Mouse (Mus musculus) E14TG2a.4 (cell line): ENCODE measurements around the gene Rbl1.

ENCODE experiments used
- H3K27me3 ChIP-seq: 2 replicates; pipeline ENCODE4 v1.6.1; 2014; ENCODE audit warnings: low read length, control low read depth; ENCODE audit not compliant: insufficient read depth
- H3K36me3 ChIP-seq: 2 replicates; pipeline ENCODE4 v1.6.1; 2014; ENCODE audit warnings: low read length, control low read depth; ENCODE audit not compliant: insufficient read depth
- H3K4me1 ChIP-seq: replicated peaks from 2 replicates; pipeline ENCODE4 v1.6.1; 2014; ENCODE audit warnings: low read depth, low read length, control low read depth
- H3K4me3 ChIP-seq: replicated peaks from 2 replicates; pipeline ENCODE4 v1.5.1; 2014; ENCODE audit warnings: mild to moderate bottlenecking, low read length
- H3K9me3 ChIP-seq: 2 replicates; pipeline ENCODE4 v1.6.1; 2014; ENCODE audit warnings: low read length, control low read depth
- CTCF ChIP-seq: conservative IDR thresholded peaks from 2 replicates; pipeline ENCODE4 v1.5.1; 2014; ENCODE audit warnings: low read length
- NANOG ChIP-seq: IDR thresholded peaks from 2 replicates; pipeline ENCODE4 v1.6.1; 2014; ENCODE audit warnings: borderline replicate concordance, low read length, mixed read lengths
- POU5F1 ChIP-seq: IDR thresholded peaks from 2 replicates; pipeline ENCODE4 v1.6.1; 2014; ENCODE audit warnings: low read length, borderline replicate concordance

Rbl1 gene

GRCm38 (mm10) chr2:157164101-157164500 is 40.2 kb downstream of the Rbl1 start:
- no peaks in the 10 kb centered on the region for H3K4me1 ChIP-seq
- H3K36me3 ChIP-seq, result peaks cover 46% of the 10 kb centered on the region
- TF ChIP-seq CTCF (no peak), NANOG (no peak), POU5F1 (no peak)
- no peaks in the 10 kb centered on the region for H3K9me3 ChIP-seq
- no peaks in the 10 kb centered on the region for H3K27me3 ChIP-seq
- H3K4me3 ChIP-seq, result no peak overlapping the region

GRCm38 (mm10) chr2:157156079-157156478 is 48.3 kb downstream of the Rbl1 start:
- Histone ChIP-seq H3K4me3 (no peak overlapping the region), H3K4me1 (no peaks in the 10 kb centered on the region), H3K9me3 (no peaks in the 10 kb centered on the region), H3K36me3 (peaks cover 38% of the 10 kb centered on the region), H3K27me3 (no peaks in the 10 kb centered on the region)
- no peak for TF ChIP-seq POU5F1
- no peak for TF ChIP-seq CTCF
- no peak for TF ChIP-seq NANOG

GRCm38 (mm10) chr2:157153235-157153634 is 51.1 kb downstream of the Rbl1 start:
- H3K4me1 ChIP-seq, result peaks cover 7% of the 10 kb centered on the region
- no peak for TF ChIP-seq POU5F1
- TF ChIP-seq NANOG, result no peak
- no peak for TF ChIP-seq CTCF
- no peaks in the 10 kb centered on the region for H3K9me3 ChIP-seq
- H3K4me3 ChIP-seq, result no peak overlapping the region
- peaks cover 43% of the 10 kb centered on the region for H3K36me3 ChIP-seq
- H3K27me3 ChIP-seq, result no peaks in the 10 kb centered on the region

DNA sequence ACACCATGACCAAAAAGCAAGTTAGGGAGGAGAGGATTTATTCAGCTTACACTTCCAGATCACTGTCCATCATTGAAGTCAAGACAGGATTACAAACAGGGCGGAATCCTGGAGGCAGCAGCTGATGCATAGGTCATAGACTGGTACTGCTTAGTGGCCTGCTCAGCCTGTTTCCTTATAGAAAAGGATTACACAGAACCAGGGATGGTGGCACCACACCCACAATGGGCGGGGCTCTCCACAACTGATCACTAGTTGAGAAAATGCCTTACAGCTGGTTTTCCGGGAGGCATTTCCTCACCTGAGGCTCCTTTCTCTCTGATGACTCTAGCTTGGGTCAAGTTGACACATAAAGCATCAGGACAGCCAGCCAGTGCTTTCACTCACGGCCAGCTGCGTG is 55.9 kb downstream of the Rbl1 start:
- H3K4me3 ChIP-seq, result no peak overlapping the region
- H3K9me3 ChIP-seq, result no peaks in the 10 kb centered on the region
- TF ChIP-seq CTCF (no peak), POU5F1 (no peak), NANOG (no peak)
- H3K4me1 ChIP-seq, result peaks cover 27% of the 10 kb centered on the region
- H3K36me3 ChIP-seq, result peaks cover 45% of the 10 kb centered on the region
- H3K27me3 ChIP-seq, result no peaks in the 10 kb centered on the region

- Histone ChIP-seq H3K9me3 (no peaks in the 10 kb centered on the region), H3K4me1 (peaks cover 27% of the 10 kb centered on the region), H3K36me3 (peaks cover 45% of the 10 kb centered on the region), H3K4me3 (no peak overlapping the region), H3K27me3 (no peaks in the 10 kb centered on the region)
- TF ChIP-seq POU5F1 (no peak), NANOG (no peak), CTCF (no peak)
These were observed 56.8 kb downstream of the Rbl1 start for GRCm38 (mm10) chr2:157147397-157148020.

DNA sequence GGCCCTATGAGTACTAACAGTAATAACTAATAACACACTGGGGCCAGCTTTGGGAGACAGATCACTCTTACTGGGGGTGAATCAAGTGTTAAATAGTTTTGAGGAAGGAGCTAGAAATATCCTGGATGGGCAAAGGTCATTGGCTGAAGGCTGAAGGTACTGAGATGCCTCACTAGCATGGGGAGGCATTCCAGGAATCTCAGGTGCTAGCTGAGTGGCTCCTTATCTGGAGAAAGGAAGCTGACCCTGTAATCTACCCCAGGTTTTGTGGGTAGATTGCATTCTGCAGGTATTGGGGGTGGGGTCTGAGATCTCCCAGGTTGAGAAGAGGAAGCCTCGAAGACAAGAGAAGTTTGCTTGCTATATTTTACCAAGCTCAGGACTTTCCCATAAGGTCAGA is 59.2 kb downstream of the Rbl1 start:
- peaks cover 23% of the 10 kb centered on the region for H3K36me3 ChIP-seq
- no peaks in the 10 kb centered on the region for H3K27me3 ChIP-seq
- no peaks in the 10 kb centered on the region for H3K9me3 ChIP-seq
- TF ChIP-seq CTCF (no peak), NANOG (no peak), POU5F1 (no peak)
- peaks cover 27% of the 10 kb centered on the region for H3K4me1 ChIP-seq
- H3K4me3 ChIP-seq, result no peak overlapping the region

GRCm38 (mm10) chr2:157144132-157144531 is 60.2 kb downstream of the Rbl1 start:
- H3K4me3 ChIP-seq, result no peak overlapping the region
- H3K27me3 ChIP-seq, result no peaks in the 10 kb centered on the region
- H3K9me3 ChIP-seq, result no peaks in the 10 kb centered on the region
- peaks cover 13% of the 10 kb centered on the region for H3K36me3 ChIP-seq
- TF ChIP-seq NANOG, result peak; percentile 66
- no peak for TF ChIP-seq CTCF
- TF ChIP-seq POU5F1, result no peak
- H3K4me1 ChIP-seq, result peaks cover 27% of the 10 kb centered on the region

DNA sequence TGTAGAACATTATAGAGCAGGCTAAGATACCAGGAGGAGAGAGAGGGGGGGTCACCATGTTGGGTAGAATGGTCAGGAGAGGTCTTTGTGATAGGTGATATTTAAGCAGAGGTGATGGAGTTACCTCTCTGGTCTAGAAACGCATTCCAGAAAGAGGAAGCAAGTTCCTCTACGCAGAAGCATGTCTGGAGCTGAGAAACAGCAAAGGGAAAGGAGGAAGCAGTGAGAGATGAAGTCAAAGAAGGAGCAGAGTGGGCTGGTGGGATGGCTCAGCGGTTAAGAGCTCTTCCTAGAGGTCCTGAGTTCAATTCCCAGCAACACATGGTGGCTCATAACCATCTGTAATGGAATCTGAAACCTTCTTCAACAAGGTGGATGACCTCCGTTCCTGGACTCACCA is 62.4 kb downstream of the Rbl1 start:
- no peak overlapping the region for H3K4me3 ChIP-seq
- no peaks in the 10 kb centered on the region for H3K27me3 ChIP-seq

More for the DNA sequence above, 62.4 kb downstream of the Rbl1 start:
- Histone ChIP-seq H3K36me3 (no peaks in the 10 kb centered on the region), H3K9me3 (no peaks in the 10 kb centered on the region), H3K4me1 (peaks cover 19% of the 10 kb centered on the region)
- TF ChIP-seq NANOG, result no peak
- no peak for TF ChIP-seq CTCF
- TF ChIP-seq POU5F1, result no peak
